In genomic region chr14:78712565-78713148, GRCm38 (mm10) we compare ENCODE assay signal across 9 mouse cellular contexts. TPM values are rescaled to one million over a fixed set of nuclear protein-coding genes. Genes with fewer than 3 reads are reported as not detected.
DNase-seq lines count a peak whose midpoint lies in the region; ATAC-seq and TF ChIP-seq lines count a peak whose summit lies in the region.
"Had no signal": no experiment of that assay in that cellular context is flagged by ENCODE, and none has a peak within 500 bp of the region (broad histone marks: within the 10 kb centered on the region; RNA-seq: fewer than 3 reads in every experiment).

No protein-coding gene starts in this region.

- no peak for TF ChIP-seq POLR2A in heart, adult 2 months (IDR thresholded peaks at IDR 0.05; ENCODE audit: insufficient read depth, low read depth, low read length)

- H3K4me3 ChIP-seq in heart, embryonic 15.5 days, result peak overlapping the region; percentile 22; the same call in 1 of the 2 replicates
- no peak overlapping the region for H3K4me3 ChIP-seq in heart, adult 2 months
- no peak overlapping the region for H3K4me3 ChIP-seq in lung, embryonic 15.5 days
- peak overlapping the region; percentile 20 for H3K4me3 ChIP-seq in heart, embryonic 16.5 days (ENCODE audit: low read length)
- H3K4me3 ChIP-seq: forebrain, embryonic 15.5 days had no signal

- H3K9me3 ChIP-seq in heart, embryonic 15.5 days (replicated peaks), result no peaks in the 10 kb centered on the region
- H3K9me3 ChIP-seq in lung, embryonic 15.5 days, result no peaks in the 10 kb centered on the region
- H3K9me3 ChIP-seq in heart, embryonic 16.5 days (replicated peaks; ENCODE audit: control insufficient read depth, low read length), result no peaks in the 10 kb centered on the region
- H3K9me3 ChIP-seq: forebrain, embryonic 15.5 days had no signal

- H3K36me3 ChIP-seq in heart, embryonic 15.5 days, result no peaks in the 10 kb centered on the region
- H3K36me3 ChIP-seq in heart, adult 2 months (ENCODE audit: control insufficient read depth, insufficient read depth, low read length), result no peaks in the 10 kb centered on the region
- 0 out of 2 replicates have a peak, but pooled peaks cover 6% of the 10 kb centered on the region for H3K36me3 ChIP-seq in lung, embryonic 15.5 days
- no peaks in the 10 kb centered on the region for H3K36me3 ChIP-seq in heart, embryonic 16.5 days (ENCODE audit: control insufficient read depth, insufficient read depth)
- H3K36me3 ChIP-seq: forebrain, embryonic 15.5 days had no signal

- ATAC-seq in heart, embryonic 15.5 days (replicated peaks; ENCODE audit: insufficient number of reproducible peaks, insufficient read depth, low FRiP score, low read depth), result no peak
- 0 out of 2 replicates have a peak, but pooled peaks have one; percentile 23 for ATAC-seq in lung, embryonic 15.5 days (ENCODE audit: borderline replicate concordance, extremely low read depth, low FRiP score, low TSS enrichment)
- ATAC-seq in heart, embryonic 16.5 days (replicated peaks; ENCODE audit: extremely low read depth, insufficient read depth, low FRiP score), result no peak; the same call in 1 of the 2 replicates
- ATAC-seq in erythroblast, adult 5-6 weeks (replicated peaks; ENCODE audit: low FRiP score, poor library complexity, severe bottlenecking), result no peak
- ATAC-seq: forebrain, embryonic 15.5 days had no signal

- H3K4me1 ChIP-seq in heart, embryonic 15.5 days (replicated peaks), result peaks cover 9% of the 10 kb centered on the region
- H3K4me1 ChIP-seq in heart, adult 2 months (ENCODE audit: control insufficient read depth, insufficient read depth, low read length), result no peaks in the 10 kb centered on the region
- H3K4me1 ChIP-seq in lung, embryonic 15.5 days, result peaks cover 11% of the 10 kb centered on the region
- H3K4me1 ChIP-seq in heart, embryonic 16.5 days (ENCODE audit: control insufficient read depth, insufficient read depth, low read length), result peaks cover 7% of the 10 kb centered on the region; the same call in 1 of the 2 replicates
- H3K4me1 ChIP-seq: forebrain, embryonic 15.5 days had no signal

- TF ChIP-seq EP300 in heart, adult 2 months (IDR thresholded peaks at IDR 0.05; ENCODE audit: insufficient read depth, low read depth, low read length), result no peak

- H3K27me3 ChIP-seq in heart, embryonic 15.5 days, result no peaks in the 10 kb centered on the region
- no peaks in the 10 kb centered on the region for H3K27me3 ChIP-seq in heart, adult 2 months (ENCODE audit: control insufficient read depth, insufficient read depth, low read length)
- no peaks in the 10 kb centered on the region for H3K27me3 ChIP-seq in lung, embryonic 15.5 days
- no peaks in the 10 kb centered on the region for H3K27me3 ChIP-seq in heart, embryonic 16.5 days (ENCODE audit: control insufficient read depth, insufficient read depth, low read length)
- H3K27me3 ChIP-seq: forebrain, embryonic 15.5 days had no signal

- 0 out of 2 replicates have a peak, but pooled peaks cover 2% of the 10 kb centered on the region for H3K79me2 ChIP-seq in heart, adult 2 months (replicated peaks; ENCODE audit: control insufficient read depth, insufficient read depth, low read length)

- 37% methylated on average over 20 of the region's 20 CpGs for WGBS in heart, embryonic 15.5 days
- 45% methylated on average over 20 of the region's 20 CpGs for WGBS in heart, adult 2 months
- 35% methylated on average over 20 of the region's 20 CpGs for WGBS in lung, embryonic 15.5 days
- 35% methylated on average over 20 of the region's 20 CpGs for WGBS in heart, embryonic 16.5 days

- intact Hi-C loops in heart, adult 2 months (cut with DNase I), result no loop called here

- TF ChIP-seq CTCF in heart, adult 2 months (IDR thresholded peaks at IDR 0.05), result no peak

- DNase-seq in heart, adult 2 months, result no peak
- no peak for DNase-seq in lung, postnatal 25 days (ENCODE audit: low spot score)
- DNase-seq in right cerebral cortex, postnatal 36 days (ENCODE audit: low spot score in 2 of 2), result peak; percentile 38 to 77
- DNase-seq: thymus, adult 18-20 months had no signal

- H3K9ac ChIP-seq in heart, embryonic 15.5 days, result no peak overlapping the region
- no peak overlapping the region for H3K9ac ChIP-seq in heart, adult 2 months (ENCODE audit: low read depth, low read length)
- no peak overlapping the region for H3K9ac ChIP-seq in lung, embryonic 15.5 days
- H3K9ac ChIP-seq in heart, embryonic 16.5 days (ENCODE audit: low read length), result peak overlapping the region; percentile 5; the same call in 1 of the 2 replicates
- H3K9ac ChIP-seq: forebrain, embryonic 15.5 days had no signal

- H3K27ac ChIP-seq in heart, embryonic 15.5 days, result peak overlapping the region; percentile 54
- no peak overlapping the region for H3K27ac ChIP-seq in heart, adult 2 months
- H3K27ac ChIP-seq in lung, embryonic 15.5 days, result no peak overlapping the region; the same call in 1 of the 2 replicates
- peak overlapping the region; percentile 43; the same call in 1 of the 2 replicates for H3K27ac ChIP-seq in heart, embryonic 16.5 days (ENCODE audit: low read length)
- H3K27ac ChIP-seq: forebrain, embryonic 15.5 days had no signal

- peak overlapping the region; percentile 53 for H3K4me2 ChIP-seq in heart, embryonic 15.5 days
- H3K4me2 ChIP-seq in lung, embryonic 15.5 days, result no peak overlapping the region
- H3K4me2 ChIP-seq in heart, embryonic 16.5 days (ENCODE audit: low read depth, low read length), result peak overlapping the region; percentile 53
- H3K4me2 ChIP-seq: forebrain, embryonic 15.5 days had no signal

RNA-seq across cellular contexts. Expression of gene Dgkh, which starts 19.9 kb away (rescaled TPM):
- 1.4 and 1.9 TPM in 2 replicates for polyA plus RNA-seq in heart, embryonic 15.5 days (2015; fragmentation: Nextera tagmentation; extraction: Ambion mirVana)
- 1 to 10 TPM; 6.2 to 6.3 TPM for total RNA-seq in heart, adult 2 months (2021)
- polyA plus RNA-seq in heart, adult 2 months (2012; rRNA removed), result 1.1 and 2.1 TPM in 2 replicates
- polyA plus RNA-seq in lung, embryonic 15.5 days (2015; fragmentation: Nextera tagmentation; extraction: Ambion mirVana), result 2.2 and 2.3 TPM in 2 replicates
- 1.1 and 1.5 TPM in 2 replicates for polyA plus RNA-seq in heart, embryonic 16.5 days (2015; fragmentation: Nextera tagmentation; extraction: Ambion mirVana)
- 0.58 and 1.7 TPM in 2 replicates for total RNA-seq in erythroblast, adult 5-6 weeks (2015; ENCODE audit: low replicate concordance)
- 0.77 and 1.4 TPM in 2 replicates for total RNA-seq in erythroblast, adult 5-6 weeks (2017; ENCODE audit: low replicate concordance)

Comparison
In these comparisons a context has a peak if more than half of its experiments do, and no peak if none do; other contexts are left out.
1. H3K27ac ChIP-seq: peak in heart, embryonic 15.5 days (single experiment) and heart, embryonic 16.5 days (single experiment); none in heart, adult 2 months (single experiment) and lung, embryonic 15.5 days (single experiment).
2. H3K4me3 ChIP-seq: peak in heart, embryonic 15.5 days (single experiment) and heart, embryonic 16.5 days (single experiment); none in heart, adult 2 months (single experiment) and lung, embryonic 15.5 days (single experiment).
3. DNase-seq: peak in right cerebral cortex, postnatal 36 days (2 of 2); none in heart, adult 2 months (0 of 2) and lung, postnatal 25 days (single experiment).